Mouse (Mus musculus) hindbrain, embryonic 15.5 days (tissue): ENCODE results near the gene Dlx6. TPM values are rescaled to one million over a fixed set of nuclear protein-coding genes. Genes with fewer than 3 reads are reported as not detected.

Experiments
- ATAC-seq: fragments of 200-750 bp; cut with Nextera tagmentation; 2 replicates; pipeline ENCODE4 v1.8.0; 2017; ENCODE audit warnings: low read depth, moderate number of reproducible peaks, moderate TSS enrichment; ENCODE audit not compliant: low FRiP score
- H3K27ac ChIP-seq: fragments of 300-500 bp; sonication (generic); replicated peaks from 2 replicates; pipeline ENCODE4 v1.5.1; 2015; ENCODE audit warnings: mild to moderate bottlenecking, inconsistent platforms
- H3K27me3 ChIP-seq: fragments of 300-500 bp; sonication (generic); 2 replicates; pipeline ENCODE4 v1.6.1; 2015; ENCODE audit warnings: control low read depth, inconsistent platforms
- H3K36me3 ChIP-seq: fragments of 300-500 bp; sonication (generic); 2 replicates; pipeline ENCODE4 v1.6.1; 2015; ENCODE audit warnings: control low read depth, inconsistent platforms
- H3K4me1 ChIP-seq: fragments of 300-500 bp; sonication (generic); replicated peaks from 2 replicates; pipeline ENCODE4 v1.6.1; 2015; ENCODE audit warnings: control low read depth, inconsistent platforms
- H3K4me2 ChIP-seq: fragments of 300-500 bp; sonication (generic); 2 replicates; pipeline ENCODE4 v1.6.1; 2015; ENCODE audit warnings: moderate library complexity, mild to moderate bottlenecking, inconsistent platforms
- H3K4me3 ChIP-seq: fragments of 300-500 bp; sonication (generic); 2 replicates; pipeline ENCODE4 v1.5.1; 2015; ENCODE audit warnings: mild to moderate bottlenecking, inconsistent platforms
- H3K9ac ChIP-seq: fragments of 300-500 bp; sonication (generic); 2 replicates; pipeline ENCODE4 v1.6.1; 2015; ENCODE audit warnings: inconsistent platforms
- H3K9me3 ChIP-seq: fragments of 300-500 bp; sonication (generic); 2 replicates; pipeline ENCODE4 v1.6.1; 2016; ENCODE audit warnings: control low read depth, inconsistent platforms
- WGBS: fragments of 180-500 bp; shearing (Covaris S2); methylation state at CpG from one replicate; pipeline ENCODE4 v1.1.7; 2015; 5-methylcytosine and 5-hydroxymethylcytosine counted together
- polyA plus RNA-seq: library from polyadenylated mRNA; unstranded; fragments of >200 nt; fragmentation: Nextera tagmentation; extraction: Ambion mirVana; gene quantifications from 2 replicates; pipeline ENCODE4 v1.2.1, GENCODE M21; 2015

Gene Dlx6
- polyA plus RNA-seq, 1 experiment from 2014 or later: 0.64 TPM

DNA sequence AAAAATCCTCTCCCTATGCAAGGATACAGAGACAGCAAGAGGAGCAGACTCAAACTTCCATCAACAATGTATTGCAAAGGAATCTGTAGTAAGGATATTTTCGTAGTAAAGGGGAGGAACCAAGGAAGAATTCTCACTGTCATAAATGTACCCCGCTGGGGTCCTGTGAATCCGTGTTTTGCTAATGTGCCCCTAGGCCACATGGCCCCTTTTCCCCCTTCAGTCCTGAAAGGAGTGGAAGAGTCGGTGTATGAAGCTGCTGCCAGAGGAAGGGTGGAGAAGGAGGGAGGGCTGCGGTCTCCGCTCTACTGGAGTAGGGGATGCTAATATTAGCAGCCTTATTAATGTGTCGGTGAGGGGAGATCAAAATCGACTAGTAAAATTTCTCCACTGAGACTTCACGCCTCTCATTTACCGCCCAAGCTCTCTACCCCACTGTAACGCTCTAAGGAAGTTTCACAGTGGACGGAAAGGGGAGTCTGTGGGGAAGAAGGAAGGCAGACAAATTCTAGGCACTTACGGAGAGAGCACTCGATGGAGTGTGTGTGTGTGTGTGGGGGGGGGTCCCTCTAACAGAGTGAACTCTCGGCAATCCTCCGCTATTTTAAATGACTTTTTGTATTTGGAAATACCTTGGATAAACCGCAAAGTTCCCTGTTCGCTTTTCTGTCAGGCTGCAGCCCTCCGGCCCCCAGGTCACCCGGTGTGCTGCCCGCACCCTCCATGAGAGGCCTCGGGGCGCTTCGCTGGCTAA lies 17.4 kb downstream of the Dlx6 start:
- ATAC-seq: no peak
- Histone ChIP-seq H3K27ac (no peak overlapping the region), H3K27me3 (peaks cover 79% of the 10 kb centered on the region), H3K4me1 (peaks cover 12% of the 10 kb centered on the region), H3K4me3 (peak overlapping the region; percentile 39; the same call in 1 of the 2 replicates), H3K4me2 (peak overlapping the region; percentile 72; the same call in 1 of the 2 replicates), H3K9me3 (no peaks in the 10 kb centered on the region), H3K36me3 (no peaks in the 10 kb centered on the region), H3K9ac (no peak overlapping the region)
- 1% methylated on average over 24 of the region's 24 CpGs for WGBS

- H3K9ac ChIP-seq: 0 out of 2 replicates have a peak overlapping the region, but pooled peaks have one; percentile 0
- peaks cover 73% of the 10 kb centered on the region for H3K27me3 ChIP-seq
- no peak overlapping the region for H3K27ac ChIP-seq
- no peaks in the 10 kb centered on the region for H3K36me3 ChIP-seq
- 0 out of 2 replicates have a peak, but pooled peaks have one; percentile 13 for ATAC-seq
- no peaks in the 10 kb centered on the region for H3K9me3 ChIP-seq
- H3K4me2 ChIP-seq: peak overlapping the region; percentile 72
- H3K4me3 ChIP-seq: peak overlapping the region; percentile 39
- WGBS: under 1% methylated on average over 30 of the region's 30 CpGs
- peaks cover 12% of the 10 kb centered on the region for H3K4me1 ChIP-seq
These were observed 18.0 kb downstream of the Dlx6 start for GRCm38 (mm10) chr6:6881115-6881637.

DNA sequence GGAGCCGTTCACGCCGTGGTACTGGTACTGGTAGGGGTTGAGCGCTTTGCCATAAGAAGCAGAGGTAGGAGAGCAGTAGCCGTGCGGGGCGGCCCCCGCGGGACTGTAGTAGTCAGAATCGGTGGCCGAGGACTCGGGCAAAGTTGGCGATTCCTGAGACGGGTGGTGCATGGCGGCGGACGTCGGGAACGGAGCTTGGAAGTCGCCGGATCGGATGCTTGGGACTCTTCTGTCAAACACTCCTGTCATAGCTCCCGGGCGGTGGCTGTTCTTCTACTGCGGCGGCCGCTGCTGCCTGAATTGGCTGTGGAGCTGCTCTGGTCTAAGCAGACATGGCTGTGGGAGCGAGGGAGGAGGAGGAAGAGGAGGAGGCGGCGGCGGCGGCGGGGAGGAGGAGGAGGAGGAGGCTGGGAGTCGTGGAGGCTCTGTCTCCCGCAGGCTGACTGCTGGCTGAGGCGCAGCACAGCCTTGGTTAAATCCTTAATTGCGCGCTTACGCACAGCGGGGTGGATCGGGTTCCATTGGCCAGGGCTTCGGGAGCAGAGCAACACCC lies 18.6 kb downstream of the Dlx6 start, which contains the start of gene Dlx5:
Dlx5 (minus strand) TSS at position 448 of the 553 bp plus-strand sequence.
- H3K9ac ChIP-seq: 0 out of 2 replicates have a peak within 1 kb of the TSS, but pooled peaks have one; percentile 0
- H3K36me3 ChIP-seq: no peaks in the 10 kb centered on the region
- WGBS: under 1% methylated on average over 35 of the region's 42 CpGs
- H3K27me3 ChIP-seq: peaks cover 71% of the 10 kb centered on the region
- H3K4me1 ChIP-seq: peaks cover 12% of the 10 kb centered on the region
- H3K27ac ChIP-seq: no peak within 1 kb of the TSS
- 0 out of 2 replicates have a peak, but pooled peaks have one; percentile 54 for ATAC-seq
- peak within 1 kb of the TSS; percentile 72 for H3K4me2 ChIP-seq
- peak within 1 kb of the TSS; percentile 39 for H3K4me3 ChIP-seq
- no peaks in the 10 kb centered on the region for H3K9me3 ChIP-seq

- H3K9ac ChIP-seq: no peak overlapping the region
- H3K27ac ChIP-seq: no peak overlapping the region
- H3K4me2 ChIP-seq: peak overlapping the region; percentile 72
- peak overlapping the region; percentile 39 for H3K4me3 ChIP-seq
- H3K36me3 ChIP-seq: no peaks in the 10 kb centered on the region
- WGBS: 7% methylated on average over 10 of the region's 11 CpGs
- H3K27me3 ChIP-seq: peaks cover 64% of the 10 kb centered on the region
- H3K9me3 ChIP-seq: no peaks in the 10 kb centered on the region
- no peak for ATAC-seq
- H3K4me1 ChIP-seq: peaks cover 12% of the 10 kb centered on the region
These were observed 19.2 kb downstream of the Dlx6 start for GRCm38 (mm10) chr6:6882266-6882797.

GRCm38 (mm10) chr6:6884897-6885296 lies 21.8 kb downstream of the Dlx6 start:
- no peaks in the 10 kb centered on the region for H3K36me3 ChIP-seq
- 2% methylated on average over 12 of the region's 12 CpGs for WGBS
- no peaks in the 10 kb centered on the region for H3K9me3 ChIP-seq
- H3K27ac ChIP-seq: no peak overlapping the region
- peaks cover 12% of the 10 kb centered on the region for H3K4me1 ChIP-seq
- peak; percentile 74; the same call in 1 of the 2 replicates for ATAC-seq
- no peak overlapping the region for H3K9ac ChIP-seq
- peaks cover 50% of the 10 kb centered on the region for H3K27me3 ChIP-seq
- H3K4me3 ChIP-seq: no peak overlapping the region
- no peak overlapping the region for H3K4me2 ChIP-seq

- WGBS: 89% methylated on average over 3 of the region's 3 CpGs
- no peaks in the 10 kb centered on the region for H3K9me3 ChIP-seq
- ATAC-seq: no peak
- peaks cover 42% of the 10 kb centered on the region for H3K27me3 ChIP-seq
- no peaks in the 10 kb centered on the region for H3K36me3 ChIP-seq
- no peak overlapping the region for H3K4me2 ChIP-seq
- peaks cover 7% of the 10 kb centered on the region for H3K4me1 ChIP-seq
- H3K4me3 ChIP-seq: no peak overlapping the region
- no peak overlapping the region for H3K9ac ChIP-seq
- no peak overlapping the region for H3K27ac ChIP-seq
These were observed 23.1 kb downstream of the Dlx6 start for GRCm38 (mm10) chr6:6886225-6886624.

GRCm38 (mm10) chr6:6890047-6890446 lies 26.9 kb downstream of the Dlx6 start:
- no peak for ATAC-seq
- H3K4me3 ChIP-seq: no peak overlapping the region
- no peak overlapping the region for H3K9ac ChIP-seq
- H3K9me3 ChIP-seq: no peaks in the 10 kb centered on the region
- H3K36me3 ChIP-seq: no peaks in the 10 kb centered on the region
- no peak overlapping the region for H3K27ac ChIP-seq
- H3K27me3 ChIP-seq: peaks cover 14% of the 10 kb centered on the region; the same call in 1 of the 2 replicates
- no peak overlapping the region for H3K4me2 ChIP-seq
- H3K4me1 ChIP-seq: no peaks in the 10 kb centered on the region
- 66% methylated on average over 6 of the region's 6 CpGs for WGBS

DNA sequence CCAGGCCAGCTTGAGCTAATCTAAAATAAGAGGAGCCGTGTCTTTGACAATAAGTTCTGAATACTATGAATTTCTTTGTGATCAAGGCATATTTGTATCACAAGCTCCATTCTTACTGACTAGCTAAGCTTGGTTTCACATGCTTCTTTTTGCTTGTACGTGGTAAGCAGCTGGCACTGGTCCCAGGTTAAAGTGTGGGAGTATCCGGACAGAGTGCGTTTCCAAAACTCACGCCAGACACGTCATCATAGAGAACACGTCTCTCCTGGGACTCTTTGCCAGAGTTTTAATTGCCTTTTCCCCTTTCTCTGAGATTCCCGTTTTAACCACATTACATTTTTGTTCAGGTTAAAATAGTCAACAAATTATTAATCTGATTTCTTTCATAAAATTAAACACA lies 46.5 kb downstream of the Dlx6 start:
- WGBS: 74% methylated on average over 8 of the region's 8 CpGs
- H3K4me2 ChIP-seq: no peak overlapping the region
- no peaks in the 10 kb centered on the region for H3K4me1 ChIP-seq
- H3K9me3 ChIP-seq: no peaks in the 10 kb centered on the region
- H3K36me3 ChIP-seq: no peaks in the 10 kb centered on the region
- ATAC-seq: no peak
- no peaks in the 10 kb centered on the region for H3K27me3 ChIP-seq
- H3K4me3 ChIP-seq: no peak overlapping the region
- H3K9ac ChIP-seq: no peak overlapping the region
- no peak overlapping the region for H3K27ac ChIP-seq

GRCm38 (mm10) chr6:6914304-6914703 lies 51.2 kb downstream of the Dlx6 start:
- no peak overlapping the region for H3K9ac ChIP-seq
- H3K4me1 ChIP-seq: no peaks in the 10 kb centered on the region
- no peaks in the 10 kb centered on the region for H3K9me3 ChIP-seq
- no peaks in the 10 kb centered on the region for H3K27me3 ChIP-seq
- no peak overlapping the region for H3K4me2 ChIP-seq
- 91% methylated on average over 1 of the region's 1 CpGs for WGBS
- no peak for ATAC-seq
- no peak overlapping the region for H3K4me3 ChIP-seq
- H3K36me3 ChIP-seq: no peaks in the 10 kb centered on the region
- H3K27ac ChIP-seq: no peak overlapping the region

DNA sequence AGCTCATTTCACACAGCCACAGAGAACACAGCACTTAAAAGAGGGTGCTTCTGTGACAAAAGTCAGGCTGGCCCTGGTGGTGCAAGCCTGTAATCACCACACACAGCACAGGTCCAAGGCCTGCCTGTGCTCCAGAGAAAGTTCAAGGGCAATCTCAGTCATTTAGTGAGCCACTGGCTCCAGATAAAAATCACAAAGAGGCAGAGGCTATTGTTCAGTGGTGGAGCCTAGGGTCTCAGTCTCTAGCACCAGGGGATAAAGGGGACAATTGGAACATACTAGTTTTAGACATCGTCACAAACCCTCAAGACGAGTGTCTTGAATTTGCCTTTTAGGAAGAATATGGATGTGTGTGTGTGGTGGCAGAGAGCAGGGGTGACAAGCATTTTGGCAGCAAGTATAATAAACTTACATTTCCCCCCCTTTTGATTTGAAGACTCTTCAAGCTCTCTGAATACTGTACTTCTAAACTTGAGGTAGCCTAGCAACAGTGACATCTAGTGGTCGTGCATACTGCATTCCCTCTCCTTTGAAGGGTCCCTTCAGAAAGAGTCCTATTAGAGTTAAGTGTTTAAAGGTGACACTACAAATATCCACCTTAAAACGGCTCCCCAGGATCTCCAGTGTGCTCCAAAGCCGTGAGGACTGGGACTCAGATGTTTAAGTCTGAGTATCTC lies 51.9 kb downstream of the Dlx6 start:
- Histone ChIP-seq H3K4me1 (no peaks in the 10 kb centered on the region), H3K4me3 (no peak overlapping the region), H3K9ac (no peak overlapping the region), H3K4me2 (no peak overlapping the region), H3K27me3 (no peaks in the 10 kb centered on the region), H3K9me3 (no peaks in the 10 kb centered on the region), H3K27ac (no peak overlapping the region), H3K36me3 (no peaks in the 10 kb centered on the region)
- 42% methylated on average over 5 of the region's 5 CpGs for WGBS
- peak; percentile 74; the same call in 1 of the 2 replicates for ATAC-seq

- no peak overlapping the region for H3K4me3 ChIP-seq
- no peaks in the 10 kb centered on the region for H3K4me1 ChIP-seq
- H3K9ac ChIP-seq: no peak overlapping the region
- ATAC-seq: no peak
- H3K27ac ChIP-seq: no peak overlapping the region
- WGBS: 58% methylated on average over 9 of the region's 9 CpGs
- H3K36me3 ChIP-seq: no peaks in the 10 kb centered on the region
- H3K4me2 ChIP-seq: no peak overlapping the region
- no peaks in the 10 kb centered on the region for H3K27me3 ChIP-seq
- H3K9me3 ChIP-seq: no peaks in the 10 kb centered on the region
These were observed 52.4 kb downstream of the Dlx6 start for GRCm38 (mm10) chr6:6915526-6915915.
